Mouse (Mus musculus) forebrain, postnatal 0 days (tissue): ENCODE results near the gene Gm6676. TPM values are rescaled to one million over a fixed set of nuclear protein-coding genes. Genes with fewer than 3 reads are reported as not detected.
"Not testable (repeated sequence)": the region's sequence is repeated elsewhere in the genome, so short reads cannot be mapped to it uniquely, and the experiment has no call there.

Source experiments
- ATAC-seq: fragments of 200-750 bp; cut with Nextera tagmentation; 2 replicates; pipeline ENCODE4 v1.8.0; 2017; ENCODE audit warnings: mild to moderate bottlenecking, moderate library complexity
- DNase-seq: peaks from one replicate; pipeline ENCODE4 v3.0.0-alpha.2; 2015
- H3K27ac ChIP-seq: fragments of 300-500 bp; sonication (generic); 2 replicates; pipeline ENCODE4 v1.5.1; 2014; ENCODE audit warnings: low read depth, mild to moderate bottlenecking, antibody characterized with exemption, low read length, moderate library complexity, mixed read lengths
- H3K27me3 ChIP-seq: fragments of 300-500 bp; sonication (generic); 2 replicates; pipeline ENCODE4 v1.6.1; 2014; ENCODE audit warnings: mild to moderate bottlenecking, low read length, mixed read lengths; ENCODE audit not compliant: insufficient read depth
- H3K36me3 ChIP-seq: fragments of 300-500 bp; sonication (generic); 2 replicates; pipeline ENCODE4 v1.6.1; 2014; ENCODE audit warnings: mild to moderate bottlenecking, moderate library complexity; ENCODE audit not compliant: insufficient read depth
- H3K4me1 ChIP-seq: fragments of 300-500 bp; sonication (generic); 2 replicates; pipeline ENCODE4 v1.6.1; 2014; ENCODE audit warnings: antibody characterized with exemption; ENCODE audit not compliant: insufficient read depth
- H3K4me2 ChIP-seq: fragments of 300-500 bp; sonication (generic); 2 replicates; pipeline ENCODE4 v1.6.1; 2014; ENCODE audit warnings: low read depth, mild to moderate bottlenecking, moderate library complexity
- H3K4me3 ChIP-seq: fragments of 300-500 bp; sonication (generic); 2 replicates; pipeline ENCODE4 v1.5.1; 2014; ENCODE audit warnings: low read depth, low read length, mixed read lengths
- H3K9ac ChIP-seq: fragments of 300-500 bp; sonication (generic); 2 replicates; pipeline ENCODE4 v1.6.1; 2014; ENCODE audit warnings: mild to moderate bottlenecking
- H3K9me3 ChIP-seq: fragments of 300-500 bp; sonication (generic); 2 replicates; pipeline ENCODE4 v1.6.1; 2016; ENCODE audit warnings: low read length
- WGBS: fragments of 180-500 bp; shearing (Covaris S2); extraction: QIAGEN DNeasy Blood & Tissue Kit; methylation state at CpG from one replicate; pipeline ENCODE4 v1.1.7; 2014; 5-methylcytosine and 5-hydroxymethylcytosine counted together
- polyA plus RNA-seq: library from polyadenylated mRNA; unstranded; fragments of >200 nt; fragmentation: Nextera tagmentation; extraction: Ambion mirVana; gene quantifications from 2 replicates; pipeline ENCODE4 v1.2.1, GENCODE M21; 2015
- total RNA-seq: library from RNA; depleted of rRNA; stranded (reverse); fragments of >200 nt; gene quantifications from 2 replicates; pipeline ENCODE4 v1.2.3, GENCODE M21; 2014; rRNA removed

The Gm6676 gene
- total RNA-seq: not detected in 2 replicates
- polyA plus RNA-seq: not detected in 2 replicates

DNA sequence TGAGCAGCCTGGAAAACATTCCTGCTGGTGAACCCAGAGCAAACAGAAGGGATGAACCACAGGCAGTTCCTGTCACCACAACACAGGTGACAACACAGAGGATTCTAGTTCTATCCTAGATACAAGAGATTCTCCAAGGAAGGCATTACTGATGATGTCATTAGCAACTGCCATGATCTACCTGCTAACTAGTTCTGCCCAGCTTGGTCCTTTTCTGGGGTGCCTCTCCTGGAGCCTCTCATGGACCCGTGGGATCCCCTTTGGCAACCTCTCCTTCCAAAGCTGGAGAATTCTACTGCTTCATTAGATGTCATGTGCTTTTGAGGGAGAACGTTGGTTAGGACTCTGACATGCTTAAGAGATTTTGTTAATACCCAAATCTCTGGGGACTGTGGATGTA is at the start of gene Gm6676:
TSS of gene Gm6676 (minus strand) at position 101 of the 400 bp plus-strand sequence.
- not testable (repeated sequence) for DNase-seq, H3K9me3 ChIP-seq, H3K9ac ChIP-seq, H3K4me2 ChIP-seq, H3K27me3 ChIP-seq, ATAC-seq, H3K4me1 ChIP-seq, H3K4me3 ChIP-seq, H3K36me3 ChIP-seq, H3K27ac ChIP-seq
- WGBS: no CpG with 5 or more reads among the region's 2 CpGs

DNA sequence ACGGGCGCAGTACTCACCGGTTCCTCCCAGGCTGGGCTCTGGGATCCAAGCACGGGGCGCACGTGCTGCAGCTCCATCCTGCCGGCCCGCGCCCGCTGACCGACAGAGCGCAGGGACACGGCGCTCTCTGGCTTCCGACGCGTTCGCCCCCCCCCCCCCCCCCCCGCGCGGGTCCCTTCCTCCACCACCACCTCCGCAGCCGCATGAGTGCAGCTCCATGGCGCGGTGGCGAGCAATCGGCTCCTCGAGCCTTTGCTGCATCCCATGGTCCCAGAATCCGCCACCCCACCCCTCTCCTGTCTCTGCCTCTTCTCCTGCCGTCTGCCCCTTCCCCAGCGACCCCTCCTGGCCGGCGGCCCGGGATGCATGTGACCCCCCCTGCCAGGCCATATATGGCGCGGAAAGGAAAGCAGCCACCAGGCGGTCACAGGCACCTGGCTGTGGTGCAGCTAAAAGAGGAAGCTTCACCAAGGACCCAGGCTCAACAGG is 49.3 kb upstream of the Gm6676 start, which contains the start of gene Gm3512:
TSS of gene Gm3512 (minus strand) at position 51 of the 489 bp plus-strand sequence.
- H3K4me1 ChIP-seq, H3K36me3 ChIP-seq, H3K9me3 ChIP-seq, H3K27ac ChIP-seq, H3K4me3 ChIP-seq, DNase-seq, H3K4me2 ChIP-seq, H3K27me3 ChIP-seq, H3K9ac ChIP-seq: not testable (repeated sequence)
- WGBS: no CpG with 5 or more reads among the region's 37 CpGs
- peak; percentile 71 for ATAC-seq

DNA sequence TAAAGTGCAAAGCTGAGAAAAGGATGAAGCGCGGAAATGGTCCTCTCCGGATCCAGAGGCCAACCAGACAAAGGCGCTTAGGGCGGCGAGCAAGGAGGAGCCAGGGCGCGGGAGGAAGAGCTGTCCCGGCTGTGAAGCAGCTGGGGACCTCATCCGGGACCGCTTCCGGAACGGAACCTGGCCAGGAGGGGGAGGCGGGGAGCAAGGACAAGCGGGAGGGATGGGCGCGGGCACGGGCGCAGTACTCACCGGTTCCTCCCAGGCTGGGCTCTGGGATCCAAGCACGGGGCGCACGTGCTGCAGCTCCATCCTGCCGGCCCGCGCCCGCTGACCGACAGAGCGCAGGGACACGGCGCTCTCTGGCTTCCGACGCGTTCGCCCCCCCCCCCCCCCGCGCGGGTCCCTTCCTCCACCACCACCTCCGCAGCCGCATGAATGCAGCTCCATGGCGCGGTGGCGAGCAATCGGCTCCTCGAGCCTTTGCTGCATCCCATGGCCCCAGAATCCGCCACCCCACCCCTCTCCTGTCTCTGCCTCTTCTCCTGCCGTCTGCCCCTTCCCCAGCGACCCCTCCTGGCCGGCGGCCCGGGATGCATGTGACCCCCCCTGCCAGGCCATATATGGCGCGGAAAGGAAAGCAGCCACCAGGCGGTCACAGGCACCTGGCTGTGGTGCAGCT is 19.9 kb downstream of the Gm6676 start:
- H3K27ac ChIP-seq: peak overlapping the region; percentile 64; the same call in 1 of the 2 replicates
- WGBS: 0% methylated on average over 8 of the region's 54 CpGs
- not testable (repeated sequence) for H3K36me3 ChIP-seq, H3K27me3 ChIP-seq, H3K4me1 ChIP-seq, H3K9me3 ChIP-seq
- H3K9ac ChIP-seq: peak overlapping the region; percentile 68
- ATAC-seq (peak; percentile 73), DNase-seq (peak; percentile 35)
- H3K4me2 ChIP-seq: peak overlapping the region; percentile 54
- H3K4me3 ChIP-seq: peak overlapping the region; percentile 39

DNA sequence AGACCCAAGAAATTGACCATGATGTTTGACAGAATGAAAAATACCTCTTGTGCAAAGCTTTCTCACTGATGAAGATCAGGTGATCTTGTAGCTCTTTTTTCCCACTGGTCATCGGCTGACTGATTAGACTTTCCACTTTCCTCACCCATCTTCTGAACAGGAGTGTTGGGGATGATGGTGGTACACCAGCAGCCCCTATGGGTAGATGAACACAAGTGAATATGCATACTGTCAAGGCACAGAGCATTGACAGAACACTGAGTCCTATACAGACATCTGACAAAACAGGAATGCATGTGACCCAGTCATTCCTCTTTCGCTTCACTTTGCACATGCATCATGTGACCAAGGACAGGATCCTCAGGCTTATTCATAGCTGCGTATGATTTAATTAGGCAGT is 24.7 kb downstream of the Gm6676 start, which contains the start of gene Gm3696:
TSS of gene Gm3696 (minus strand) at position 101 of the 400 bp plus-strand sequence.
- not testable (repeated sequence) for DNase-seq, H3K27me3 ChIP-seq, H3K9ac ChIP-seq, H3K36me3 ChIP-seq, H3K27ac ChIP-seq, H3K4me3 ChIP-seq, H3K4me2 ChIP-seq, H3K4me1 ChIP-seq, H3K9me3 ChIP-seq, ATAC-seq
- WGBS: 73% methylated on average over 1 of the region's 3 CpGs

Other genes starting within 250 kb of the Gm6676 start
- gene Gm3667, start 235.4 kb downstream of the Gm6676 start, total RNA-seq: 10.6 and 13.5 TPM in 2 replicates
- gene Gm3667, start 235.4 kb downstream of the Gm6676 start, polyA plus RNA-seq: 15.1 and 16.3 TPM in 2 replicates
- gene Gm6356, start 151.6 kb downstream of the Gm6676 start, total RNA-seq: not detected in 2 replicates
- not detected in 2 replicates for gene Gm6356, start 151.6 kb downstream of the Gm6676 start, polyA plus RNA-seq
- 3.9 and 6.5 TPM in 2 replicates for gene Gm10406, start 98.0 kb downstream of the Gm6676 start, total RNA-seq
- 5.4 and 6.8 TPM in 2 replicates for gene Gm10406, start 98.0 kb downstream of the Gm6676 start, polyA plus RNA-seq
- gene Gm3685, start 80.4 kb downstream of the Gm6676 start, total RNA-seq: not detected in 2 replicates
- not detected in 2 replicates for gene Gm3685, start 80.4 kb downstream of the Gm6676 start, polyA plus RNA-seq
- 9.0 and 9.1 TPM in 2 replicates for gene Gm3696, start 24.8 kb downstream of the Gm6676 start, total RNA-seq
- gene Gm3696, start 24.8 kb downstream of the Gm6676 start, polyA plus RNA-seq: 7.6 and 7.7 TPM in 2 replicates
- gene Gm3512, start 49.1 kb upstream of the Gm6676 start, total RNA-seq: 6.9 and 7.5 TPM in 2 replicates
- gene Gm3512, start 49.1 kb upstream of the Gm6676 start, polyA plus RNA-seq: 10.4 and 10.6 TPM in 2 replicates
- not detected in 2 replicates for gene Gm16434, start 69.1 kb upstream of the Gm6676 start, total RNA-seq
- not detected in 2 replicates for gene Gm16434, start 69.1 kb upstream of the Gm6676 start, polyA plus RNA-seq
- not detected in 2 replicates for gene Gm3727, start 139.3 kb upstream of the Gm6676 start, total RNA-seq
- gene Gm3727, start 139.3 kb upstream of the Gm6676 start, polyA plus RNA-seq: not detected in 2 replicates
- gene Gm3739, start 189.6 kb upstream of the Gm6676 start, total RNA-seq: 4.6 and 6.0 TPM in 2 replicates
- 8.8 and 9.3 TPM in 2 replicates for gene Gm3739, start 189.6 kb upstream of the Gm6676 start, polyA plus RNA-seq
- gene Gm5797, start 207.0 kb upstream of the Gm6676 start, total RNA-seq: not detected in 2 replicates
- gene Gm5797, start 207.0 kb upstream of the Gm6676 start, polyA plus RNA-seq: not detected in 2 replicates
- not detected in 2 replicates for gene Gm8374, start 239.7 kb upstream of the Gm6676 start, total RNA-seq
- gene Gm8374, start 239.7 kb upstream of the Gm6676 start, polyA plus RNA-seq: not detected in 2 replicates